Mouse (Mus musculus): Measurements from ENCODE around the gene Dmrta1. TPM values are rescaled to one million over a fixed set of nuclear protein-coding genes. Genes with fewer than 3 reads are reported as not detected.

The Dmrta1 gene
- polyA plus RNA-seq (2012; ENCODE audit: low replicate concordance), result 0.20 and 0.47 TPM in 2 replicates

GRCm38 (mm10) chr4:89679195-89679594, at the start of gene Dmrta1:
TSS of gene Dmrta1 (plus strand) at chr4:89679436.

All from hematopoietic multipotent progenitor cell, adult 10-12 weeks (in vitro differentiated cells).